Mouse (Mus musculus) hindbrain, embryonic 11.5 days (tissue): Measurements from ENCODE around the gene Slc44a3. TPM values are rescaled to one million over a fixed set of nuclear protein-coding genes. Genes with fewer than 3 reads are reported as not detected.

ENCODE experiments used
- ATAC-seq: fragments of 200-750 bp; cut with Nextera tagmentation; 2 replicates; pipeline ENCODE4 v1.8.0; 2017; ENCODE audit warnings: mild to moderate bottlenecking, moderate TSS enrichment, moderate library complexity; ENCODE audit not compliant: low FRiP score
- DNase-seq: peaks from one replicate; pipeline ENCODE4 v3.0.0-alpha.2; 2015; ENCODE audit warnings: low spot score
- H3K27ac ChIP-seq: fragments of 300-500 bp; sonication (generic); 2 replicates; pipeline ENCODE4 v1.5.1; 2014; ENCODE audit warnings: mild to moderate bottlenecking, low read depth, low read length
- H3K27me3 ChIP-seq: fragments of 300-500 bp; sonication (generic); 2 replicates; pipeline ENCODE4 v1.6.1; 2014; ENCODE audit warnings: mild to moderate bottlenecking, low read length, moderate library complexity, mixed read lengths; ENCODE audit not compliant: control insufficient read depth, insufficient read depth
- H3K36me3 ChIP-seq: fragments of 300-500 bp; sonication (generic); 2 replicates; pipeline ENCODE4 v1.6.1; 2014; ENCODE audit warnings: mild to moderate bottlenecking, low read length, moderate library complexity, mixed read lengths; ENCODE audit not compliant: control insufficient read depth, insufficient read depth
- H3K4me1 ChIP-seq: fragments of 300-500 bp; sonication (generic); replicated peaks from 2 replicates; pipeline ENCODE4 v1.6.1; 2014; ENCODE audit warnings: low read length, mixed read lengths; ENCODE audit not compliant: control insufficient read depth, insufficient read depth
- H3K4me2 ChIP-seq: fragments of 300-500 bp; sonication (generic); replicated peaks from 2 replicates; pipeline ENCODE4 v1.6.1; 2014; ENCODE audit warnings: mild to moderate bottlenecking, low read depth, low read length
- H3K4me3 ChIP-seq: fragments of 300-500 bp; sonication (generic); 2 replicates; pipeline ENCODE4 v1.5.1; 2014; ENCODE audit warnings: low read depth, low read length
- H3K9ac ChIP-seq: fragments of 300-500 bp; sonication (generic); 2 replicates; pipeline ENCODE4 v1.6.1; 2014; ENCODE audit warnings: low read depth, low read length
- H3K9me3 ChIP-seq: fragments of 300-500 bp; sonication (generic); 2 replicates; pipeline ENCODE4 v1.6.1; 2016; ENCODE audit warnings: low read length; ENCODE audit not compliant: control insufficient read depth
- WGBS: fragments of 180-500 bp; shearing (Covaris S2); extraction: QIAGEN DNeasy Blood & Tissue Kit; methylation state at CpG from one replicate; pipeline ENCODE4 v1.1.7; 2014; 5-methylcytosine and 5-hydroxymethylcytosine counted together
- polyA plus RNA-seq: library from polyadenylated mRNA; unstranded; fragments of >200 nt; fragmentation: Nextera tagmentation; extraction: Ambion mirVana; gene quantifications from 2 replicates; pipeline ENCODE4 v1.2.1, GENCODE M21; 2014

The Slc44a3 gene
- polyA plus RNA-seq = 0.86 and 1.6 TPM in 2 replicates

DNA sequence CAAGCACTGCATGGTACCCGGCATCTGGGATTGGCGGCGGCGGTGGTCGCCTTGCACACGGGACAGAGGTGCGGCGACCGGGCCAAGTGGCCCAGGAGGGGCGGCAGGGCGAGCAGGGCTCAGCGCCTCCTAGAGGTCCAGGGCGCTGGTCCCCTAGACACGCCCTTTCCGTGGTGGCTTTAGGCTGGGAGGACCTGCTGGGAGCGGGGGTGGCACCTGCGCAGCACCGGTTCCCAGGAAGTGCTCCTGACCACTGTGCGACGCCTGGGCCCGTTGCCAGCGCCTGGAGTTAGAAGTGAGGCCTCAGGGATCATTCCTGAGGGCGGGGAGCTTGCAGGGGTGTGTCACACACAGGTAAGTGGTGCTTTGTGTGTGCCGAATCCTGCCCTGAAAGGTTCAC lies at the start of gene Slc44a3:
Slc44a3 (minus strand) TSS at position 229 of the 400 bp plus-strand sequence.
- peak; percentile 31 for DNase-seq
- no peaks in the 10 kb centered on the region for H3K36me3 ChIP-seq
- H3K9me3 ChIP-seq = no peaks in the 10 kb centered on the region
- peak within 1 kb of the TSS; percentile 16; the same call in 1 of the 2 replicates for H3K4me3 ChIP-seq
- H3K4me1 ChIP-seq = peaks cover 4% of the 10 kb centered on the region; the same call in 1 of the 2 replicates
- peak; percentile 50 for ATAC-seq
- H3K4me2 ChIP-seq = peak within 1 kb of the TSS; percentile 40
- peaks cover 11% of the 10 kb centered on the region for H3K27me3 ChIP-seq
- H3K27ac ChIP-seq = no peak within 1 kb of the TSS
- 1% methylated on average over 24 of the region's 24 CpGs for WGBS
- H3K9ac ChIP-seq = 0 out of 2 replicates have a peak within 1 kb of the TSS, but pooled peaks have one; percentile 11

- Histone ChIP-seq H3K9me3 (no peaks in the 10 kb centered on the region), H3K4me2 (no peak overlapping the region), H3K4me3 (no peak overlapping the region), H3K9ac (no peak overlapping the region), H3K27me3 (no peaks in the 10 kb centered on the region), H3K27ac (no peak overlapping the region), H3K4me1 (no peaks in the 10 kb centered on the region), H3K36me3 (no peaks in the 10 kb centered on the region)
- 82% methylated on average over 6 of the region's 6 CpGs for WGBS
- no peak for DNase-seq
- no peak for ATAC-seq
Observed at GRCm38 (mm10) chr3:121579880-121580549, 47.8 kb upstream of the Slc44a3 start.

GRCm38 (mm10) chr3:121579402-121579801 lies 47.2 kb upstream of the Slc44a3 start:
- no peak overlapping the region for H3K9ac ChIP-seq
- ATAC-seq (no peak), DNase-seq (no peak)
- no peak overlapping the region for H3K27ac ChIP-seq
- no peaks in the 10 kb centered on the region for H3K36me3 ChIP-seq
- no peak overlapping the region for H3K4me3 ChIP-seq
- WGBS = 91% methylated on average over 5 of the region's 5 CpGs
- H3K4me1 ChIP-seq = no peaks in the 10 kb centered on the region
- no peak overlapping the region for H3K4me2 ChIP-seq
- H3K27me3 ChIP-seq = no peaks in the 10 kb centered on the region
- no peaks in the 10 kb centered on the region for H3K9me3 ChIP-seq

GRCm38 (mm10) chr3:121578706-121579105 lies 46.5 kb upstream of the Slc44a3 start:
- no peaks in the 10 kb centered on the region for H3K27me3 ChIP-seq
- no peaks in the 10 kb centered on the region for H3K36me3 ChIP-seq
- H3K9ac ChIP-seq = no peak overlapping the region
- no peak overlapping the region for H3K27ac ChIP-seq
- no peak for DNase-seq
- ATAC-seq = no peak
- no peaks in the 10 kb centered on the region for H3K9me3 ChIP-seq
- no peak overlapping the region for H3K4me2 ChIP-seq
- no peaks in the 10 kb centered on the region for H3K4me1 ChIP-seq
- H3K4me3 ChIP-seq = no peak overlapping the region
- 74% methylated on average over 3 of the region's 5 CpGs for WGBS

DNA sequence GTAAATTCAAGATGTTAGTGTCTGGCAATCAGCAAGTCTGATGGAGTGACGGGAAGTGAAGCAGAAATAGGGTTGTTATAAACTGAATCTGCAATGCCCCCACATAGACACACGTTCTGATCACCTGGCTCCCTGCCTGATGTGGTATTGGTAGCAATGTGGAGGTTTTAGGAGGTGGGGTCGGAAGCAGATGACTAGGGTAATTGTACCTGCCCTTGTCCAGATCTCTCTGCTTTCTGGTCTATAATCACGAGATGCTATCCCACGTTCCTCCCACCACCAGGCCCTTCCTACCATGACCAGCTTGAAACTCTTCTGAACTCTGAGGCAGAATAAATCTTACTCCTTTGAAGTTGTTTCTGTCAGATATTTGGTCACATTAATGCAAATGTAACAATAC lies 45.4 kb upstream of the Slc44a3 start:
- Histone ChIP-seq H3K9me3 (no peaks in the 10 kb centered on the region), H3K27ac (no peak overlapping the region), H3K4me2 (no peak overlapping the region), H3K27me3 (no peaks in the 10 kb centered on the region), H3K4me3 (no peak overlapping the region), H3K9ac (no peak overlapping the region), H3K36me3 (no peaks in the 10 kb centered on the region), H3K4me1 (no peaks in the 10 kb centered on the region)
- ATAC-seq (no peak), DNase-seq (no peak)
- 83% methylated on average over 5 of the region's 5 CpGs for WGBS

DNA sequence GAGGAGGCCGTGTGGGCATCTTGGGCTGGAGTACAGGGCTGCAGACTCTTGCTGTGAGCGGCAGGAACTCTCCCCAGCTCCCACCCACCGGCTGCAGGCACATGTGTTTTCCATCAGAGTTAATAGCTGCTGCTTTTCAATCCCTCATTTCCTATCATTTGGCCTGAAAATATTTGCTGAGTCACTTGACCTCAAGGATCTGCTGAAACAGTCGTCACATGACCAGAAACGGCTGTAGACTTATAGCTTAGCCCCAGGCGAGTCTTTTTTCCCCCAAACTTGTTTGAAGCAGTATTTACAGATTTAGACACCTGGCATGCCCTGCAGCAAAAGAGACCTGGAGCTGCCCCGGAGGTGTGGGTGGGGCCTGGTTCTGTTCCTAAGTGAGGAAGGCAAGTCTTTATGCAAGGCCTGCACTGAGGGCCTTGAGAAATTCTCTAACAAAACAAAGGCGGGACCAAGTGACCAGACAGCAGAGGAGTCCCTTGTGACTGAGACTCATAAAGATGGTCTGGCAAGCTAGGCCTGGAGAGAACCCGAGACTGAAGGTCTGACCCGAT lies 44.9 kb upstream of the Slc44a3 start:
- H3K9me3 ChIP-seq = no peaks in the 10 kb centered on the region
- no peaks in the 10 kb centered on the region for H3K36me3 ChIP-seq
- no peaks in the 10 kb centered on the region for H3K27me3 ChIP-seq

GRCm38 (mm10) chr3:121576367-121576766 lies 44.2 kb upstream of the Slc44a3 start:
- DNase-seq (no peak), ATAC-seq (no peak)
- Histone ChIP-seq H3K9me3 (no peaks in the 10 kb centered on the region), H3K27me3 (no peaks in the 10 kb centered on the region), H3K9ac (no peak overlapping the region), H3K4me1 (no peaks in the 10 kb centered on the region), H3K36me3 (no peaks in the 10 kb centered on the region), H3K27ac (no peak overlapping the region), H3K4me2 (no peak overlapping the region), H3K4me3 (no peak overlapping the region)
- 54% methylated on average over 6 of the region's 6 CpGs for WGBS

More for the DNA sequence above, 44.9 kb upstream of the Slc44a3 start:
- WGBS = 54% methylated on average over 10 of the region's 10 CpGs
- Histone ChIP-seq H3K4me2 (no peak overlapping the region), H3K27ac (no peak overlapping the region), H3K4me1 (no peaks in the 10 kb centered on the region), H3K4me3 (no peak overlapping the region), H3K9ac (no peak overlapping the region)
- ATAC-seq = no peak
- DNase-seq = peak; percentile 43

- WGBS = 82% methylated on average over 4 of the region's 4 CpGs
- H3K36me3 ChIP-seq = no peaks in the 10 kb centered on the region
- no peak overlapping the region for H3K4me3 ChIP-seq
- no peak overlapping the region for H3K4me2 ChIP-seq
- H3K27ac ChIP-seq = no peak overlapping the region
- no peak for ATAC-seq
- no peaks in the 10 kb centered on the region for H3K9me3 ChIP-seq
- no peaks in the 10 kb centered on the region for H3K4me1 ChIP-seq
- no peak overlapping the region for H3K9ac ChIP-seq
- H3K27me3 ChIP-seq = no peaks in the 10 kb centered on the region
- no peak for DNase-seq
Observed at GRCm38 (mm10) chr3:121574386-121574785, 42.2 kb upstream of the Slc44a3 start.

- ATAC-seq = no peak
- DNase-seq = no peak
Observed at GRCm38 (mm10) chr3:121573858-121574257, 41.7 kb upstream of the Slc44a3 start.

More at GRCm38 (mm10) chr3:121573858-121574257, 41.7 kb upstream of the Slc44a3 start:
- H3K4me1 ChIP-seq = no peaks in the 10 kb centered on the region
- no peak overlapping the region for H3K27ac ChIP-seq
- H3K27me3 ChIP-seq = no peaks in the 10 kb centered on the region
- H3K4me3 ChIP-seq = no peak overlapping the region
- no peak overlapping the region for H3K9ac ChIP-seq
- no peaks in the 10 kb centered on the region for H3K9me3 ChIP-seq
- WGBS = 78% methylated on average over 7 of the region's 7 CpGs
- H3K36me3 ChIP-seq = no peaks in the 10 kb centered on the region
- H3K4me2 ChIP-seq = no peak overlapping the region
